16 mouse cellular contexts compared by ENCODE assay signal in the genomic region with DNA sequence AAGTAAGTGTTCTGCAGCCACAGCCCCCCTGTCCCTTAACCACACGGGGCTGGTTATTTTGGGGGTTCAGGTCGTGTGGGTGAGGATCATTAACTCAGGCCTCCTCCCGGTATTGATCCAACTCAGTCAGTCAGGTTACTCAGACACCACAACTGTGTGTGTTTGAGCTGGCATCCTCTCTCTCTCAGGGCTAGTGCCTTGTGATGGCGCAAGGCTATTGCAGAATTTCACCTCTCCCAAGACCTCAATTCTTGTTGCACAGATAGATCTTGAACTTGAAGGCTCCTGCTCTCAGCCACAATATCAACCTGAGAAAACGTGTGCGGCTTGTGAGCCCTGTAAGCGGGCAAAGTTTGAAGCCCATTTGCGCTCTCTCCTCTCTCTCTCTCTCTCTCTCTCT.
"Had no signal": no experiment of that assay in that cellular context is flagged by ENCODE, and none has a peak within 500 bp of the region (broad histone marks: within the 10 kb centered on the region; RNA-seq: fewer than 3 reads in every experiment).

No protein-coding gene starts in this region.

- H3K4me3 ChIP-seq: neural tube, embryonic 13.5 days; neural tube, embryonic 15.5 days; stomach, embryonic 15.5 days had no signal

- H3K27me3 ChIP-seq: neural tube, embryonic 13.5 days; neural tube, embryonic 15.5 days; stomach, embryonic 15.5 days had no signal

- H3K27ac ChIP-seq: neural tube, embryonic 13.5 days; neural tube, embryonic 15.5 days; stomach, embryonic 15.5 days; stomach, postnatal 0 days had no signal

- H3K9ac ChIP-seq: neural tube, embryonic 13.5 days; neural tube, embryonic 15.5 days; stomach, embryonic 15.5 days had no signal

- DNase-seq: retina, postnatal 1 day; right cerebral cortex, adult 18-20 months; right cerebral cortex, postnatal 14 days; right cerebral cortex, postnatal 25 days; right cerebral cortex, postnatal 4 days; spleen, adult 18-20 months; thymus, adult 18-20 months; thymus, adult 2 months; thymus, postnatal 14 days; thymus, postnatal 25 days; thymus, postnatal 36 days; thymus, postnatal 4 days had no signal

- H3K4me1 ChIP-seq: neural tube, embryonic 15.5 days; stomach, embryonic 15.5 days had no signal

- H3K36me3 ChIP-seq: neural tube, embryonic 13.5 days; neural tube, embryonic 15.5 days; stomach, embryonic 15.5 days had no signal
